Mouse (Mus musculus) ES-CJ7 (cell line): ENCODE results near the gene Crat.

Experiments
- DNase-seq: peaks from one replicate; pipeline ENCODE4 v3.0.0; 2011; ENCODE audit warnings: low read depth, low spot score

Gene Crat

GRCm38 (mm10) chr2:30415157-30415935, at the start of gene Crat:
TSS of gene Crat (minus strand) at chr2:30415813.
- DNase-seq: peak; percentile 80

- no peak for DNase-seq
Observed at GRCm38 (mm10) chr2:30464411-30464810, 48.8 kb upstream of the Crat start.

GRCm38 (mm10) chr2:30463904-30464330, 48.3 kb upstream of the Crat start:
- peak; percentile 55 for DNase-seq

- DNase-seq: no peak
Observed at GRCm38 (mm10) chr2:30463341-30463761, 47.7 kb upstream of the Crat start.

- peak; percentile 80 for DNase-seq
Observed at GRCm38 (mm10) chr2:30459241-30459640, 43.6 kb upstream of the Crat start.

GRCm38 (mm10) chr2:30458349-30458748, 42.7 kb upstream of the Crat start:
- DNase-seq: no peak

- no peak for DNase-seq
Observed at GRCm38 (mm10) chr2:30456104-30456980, 40.7 kb upstream of the Crat start.

- no peak for DNase-seq
Observed at GRCm38 (mm10) chr2:30454587-30454986, 39.0 kb upstream of the Crat start.

- DNase-seq: no peak
Observed at GRCm38 (mm10) chr2:30453570-30453969, 38.0 kb upstream of the Crat start.

GRCm38 (mm10) chr2:30451525-30451924, 35.9 kb upstream of the Crat start:
- DNase-seq: no peak

- peak; percentile 64 for DNase-seq
Observed at GRCm38 (mm10) chr2:30450530-30450929, 34.9 kb upstream of the Crat start.

GRCm38 (mm10) chr2:30448371-30448770, 32.8 kb upstream of the Crat start:
- no peak for DNase-seq

- DNase-seq: no peak
Observed at GRCm38 (mm10) chr2:30446891-30447826, 31.5 kb upstream of the Crat start.

- peak; percentile 89 for DNase-seq
Observed at GRCm38 (mm10) chr2:30445312-30445711, 29.7 kb upstream of the Crat start.

- DNase-seq: no peak
Observed at GRCm38 (mm10) chr2:30444450-30444849, 28.8 kb upstream of the Crat start.

GRCm38 (mm10) chr2:30444006-30444405, 28.4 kb upstream of the Crat start:
- no peak for DNase-seq

GRCm38 (mm10) chr2:30443281-30443680, 27.7 kb upstream of the Crat start:
- no peak for DNase-seq

GRCm38 (mm10) chr2:30442498-30442890, 26.9 kb upstream of the Crat start:
- no peak for DNase-seq

- DNase-seq: peak; percentile 94
Observed at GRCm38 (mm10) chr2:30441518-30442497, 26.2 kb upstream of the Crat start.
